Mouse (Mus musculus) kidney, postnatal 0 days (tissue): Measurements from ENCODE around the gene Pgc. TPM values are rescaled to one million over a fixed set of nuclear protein-coding genes. Genes with fewer than 3 reads are reported as not detected.

Experiments
- ATAC-seq: fragments of 200-750 bp; cut with Nextera tagmentation; replicated peaks from 2 replicates; pipeline ENCODE4 v1.8.0; 2017; ENCODE audit warnings: low read depth, moderate number of reproducible peaks, moderate TSS enrichment, moderate library complexity; ENCODE audit not compliant: low FRiP score
- DNase-seq: peaks from one replicate; pipeline ENCODE4 v3.0.0-alpha.2; 2016; ENCODE audit warnings: low spot score
- H3K27ac ChIP-seq: fragments of 300-500 bp; sonication (generic); 2 replicates; pipeline ENCODE4 v1.5.1; 2014; ENCODE audit warnings: mild to moderate bottlenecking
- H3K27me3 ChIP-seq: fragments of 300-500 bp; sonication (generic); 2 replicates; pipeline ENCODE4 v1.6.1; 2014; ENCODE audit warnings: low read length, mixed read lengths; ENCODE audit not compliant: insufficient read depth
- H3K36me3 ChIP-seq: fragments of 300-500 bp; sonication (generic); 2 replicates; pipeline ENCODE4 v1.6.1; 2014; ENCODE audit warnings: low read length, mixed read lengths; ENCODE audit not compliant: insufficient read depth
- H3K4me1 ChIP-seq: fragments of 300-500 bp; sonication (generic); replicated peaks from 2 replicates; pipeline ENCODE4 v1.6.1; 2014; ENCODE audit warnings: antibody characterized with exemption, low read length, mixed read lengths; ENCODE audit not compliant: insufficient read depth
- H3K4me2 ChIP-seq: fragments of 300-500 bp; sonication (generic); 2 replicates; pipeline ENCODE4 v1.6.1; 2014; ENCODE audit warnings: mild to moderate bottlenecking, low read length, moderate library complexity, mixed read lengths
- H3K4me3 ChIP-seq: fragments of 300-500 bp; sonication (generic); replicated peaks from 2 replicates; pipeline ENCODE4 v1.5.1; 2014; ENCODE audit warnings: low read depth, low read length
- H3K9ac ChIP-seq: fragments of 300-500 bp; sonication (generic); 2 replicates; pipeline ENCODE4 v1.6.1; 2014; ENCODE audit warnings: low read depth, low read length
- H3K9me3 ChIP-seq: fragments of 300-500 bp; sonication (generic); replicated peaks from 2 replicates; pipeline ENCODE4 v1.6.1; 2016; ENCODE audit warnings: low read length, inconsistent platforms, mixed read lengths
- CTCF ChIP-seq: IDR thresholded peaks from 2 replicates; pipeline ENCODE4 v1.5.1; 2016; ENCODE audit warnings: antibody characterized with exemption, low read depth, mild to moderate bottlenecking, moderate library complexity
- WGBS: fragments of 180-500 bp; shearing (Covaris S2); extraction: QIAGEN DNeasy Blood & Tissue Kit; methylation state at CpG from one replicate; pipeline ENCODE4 v1.1.7; 2014; 5-methylcytosine and 5-hydroxymethylcytosine counted together
- polyA plus RNA-seq: library from polyadenylated mRNA; unstranded; fragments of >200 nt; fragmentation: Nextera tagmentation; extraction: Ambion mirVana; gene quantifications from 2 replicates; pipeline ENCODE4 v1.2.1, GENCODE M21; 2015

The Pgc gene
- polyA plus RNA-seq, 1 experiment from 2014 or later, result 0.08 TPM

GRCm38 (mm10) chr17:47704692-47705091 is 21.9 kb upstream of the Pgc start:
- Histone ChIP-seq H3K27ac (no peak overlapping the region), H3K4me3 (no peak overlapping the region), H3K4me1 (no peaks in the 10 kb centered on the region), H3K27me3 (no peaks in the 10 kb centered on the region), H3K9me3 (no peaks in the 10 kb centered on the region), H3K36me3 (peaks cover 16% of the 10 kb centered on the region), H3K9ac (no peak overlapping the region), H3K4me2 (no peak overlapping the region)
- WGBS, result 86% methylated on average over 4 of the region's 4 CpGs
- no peak for ATAC-seq
- peak; percentile 24; the same call in 1 of the 2 replicates for TF ChIP-seq CTCF
- no peak for DNase-seq

GRCm38 (mm10) chr17:47706196-47706595 is 20.4 kb upstream of the Pgc start:
- H3K9ac ChIP-seq, result no peak overlapping the region
- no peak overlapping the region for H3K4me2 ChIP-seq
- DNase-seq (peak; percentile 46), ATAC-seq (no peak)
- H3K9me3 ChIP-seq, result no peaks in the 10 kb centered on the region
- H3K36me3 ChIP-seq, result peaks cover 15% of the 10 kb centered on the region
- no peak for TF ChIP-seq CTCF
- no peaks in the 10 kb centered on the region for H3K4me1 ChIP-seq
- 55% methylated on average over 1 of the region's 1 CpGs for WGBS
- H3K4me3 ChIP-seq, result no peak overlapping the region
- no peaks in the 10 kb centered on the region for H3K27me3 ChIP-seq
- no peak overlapping the region for H3K27ac ChIP-seq

- 70% methylated on average over 3 of the region's 3 CpGs for WGBS
- H3K9ac ChIP-seq, result no peak overlapping the region
- H3K4me3 ChIP-seq, result no peak overlapping the region
Observed at GRCm38 (mm10) chr17:47707961-47708360, 18.7 kb upstream of the Pgc start.

DNA sequence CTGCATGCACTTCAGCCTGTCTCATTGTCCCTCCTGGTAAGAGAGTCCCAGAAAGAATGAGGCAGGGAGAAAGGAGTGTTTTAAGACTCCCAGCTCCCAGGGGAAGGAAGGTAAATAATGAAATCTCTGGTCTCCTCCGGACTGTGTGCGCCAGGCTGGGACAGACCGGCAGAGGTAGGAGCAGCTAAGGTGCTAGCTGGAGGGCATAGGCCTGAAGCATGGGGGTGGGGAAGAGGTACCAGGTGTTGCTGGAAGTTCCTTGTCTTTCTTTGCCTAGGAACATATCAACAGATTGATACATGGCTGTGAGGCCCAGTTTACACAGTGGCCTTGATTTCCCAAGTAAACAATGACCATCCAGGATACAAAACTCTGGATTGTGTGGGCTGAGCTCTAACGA is 17.7 kb upstream of the Pgc start:
- Histone ChIP-seq H3K4me3 (no peak overlapping the region), H3K27me3 (no peaks in the 10 kb centered on the region), H3K9me3 (no peaks in the 10 kb centered on the region), H3K4me1 (no peaks in the 10 kb centered on the region), H3K36me3 (no peaks in the 10 kb centered on the region), H3K4me2 (no peak overlapping the region), H3K9ac (no peak overlapping the region), H3K27ac (no peak overlapping the region)
- DNase-seq (no peak), ATAC-seq (no peak)
- TF ChIP-seq CTCF, result no peak
- 40% methylated on average over 4 of the region's 4 CpGs for WGBS

More at GRCm38 (mm10) chr17:47707961-47708360, 18.7 kb upstream of the Pgc start:
- no peak for ATAC-seq
- no peak for TF ChIP-seq CTCF
- Histone ChIP-seq H3K9me3 (no peaks in the 10 kb centered on the region), H3K27ac (no peak overlapping the region), H3K27me3 (no peaks in the 10 kb centered on the region), H3K36me3 (0 out of 2 replicates have a peak, but pooled peaks cover 8% of the 10 kb centered on the region), H3K4me2 (no peak overlapping the region), H3K4me1 (no peaks in the 10 kb centered on the region)
- no peak for DNase-seq

- WGBS, result 80% methylated on average over 3 of the region's 3 CpGs
- H3K36me3 ChIP-seq, result no peaks in the 10 kb centered on the region
- H3K9ac ChIP-seq, result no peak overlapping the region
- no peak overlapping the region for H3K27ac ChIP-seq
- H3K27me3 ChIP-seq, result no peaks in the 10 kb centered on the region
- no peak overlapping the region for H3K4me3 ChIP-seq
- ATAC-seq (no peak), DNase-seq (no peak)
- TF ChIP-seq CTCF, result no peak
- no peaks in the 10 kb centered on the region for H3K9me3 ChIP-seq
- no peak overlapping the region for H3K4me2 ChIP-seq
- no peaks in the 10 kb centered on the region for H3K4me1 ChIP-seq
Observed at GRCm38 (mm10) chr17:47710036-47710435, 16.6 kb upstream of the Pgc start.

- H3K4me3 ChIP-seq, result no peak overlapping the region
- ATAC-seq, result no peak
- DNase-seq, result no peak
- no peaks in the 10 kb centered on the region for H3K27me3 ChIP-seq
- no peak for TF ChIP-seq CTCF
- no peak overlapping the region for H3K4me2 ChIP-seq
- no peaks in the 10 kb centered on the region for H3K9me3 ChIP-seq
- no peaks in the 10 kb centered on the region for H3K36me3 ChIP-seq
- H3K4me1 ChIP-seq, result no peaks in the 10 kb centered on the region
- 69% methylated on average over 6 of the region's 6 CpGs for WGBS
- H3K9ac ChIP-seq, result no peak overlapping the region
- H3K27ac ChIP-seq, result no peak overlapping the region
Observed at GRCm38 (mm10) chr17:47711883-47712282, 14.8 kb upstream of the Pgc start.

GRCm38 (mm10) chr17:47712889-47713571 is 13.6 kb upstream of the Pgc start:
- no peaks in the 10 kb centered on the region for H3K4me1 ChIP-seq
- H3K36me3 ChIP-seq, result no peaks in the 10 kb centered on the region
- no peaks in the 10 kb centered on the region for H3K27me3 ChIP-seq
- H3K9me3 ChIP-seq, result no peaks in the 10 kb centered on the region
- no peak for DNase-seq
- no peak overlapping the region for H3K9ac ChIP-seq
- 55% methylated on average over 22 of the region's 22 CpGs for WGBS
- TF ChIP-seq CTCF, result no peak
- H3K4me2 ChIP-seq, result no peak overlapping the region
- H3K4me3 ChIP-seq, result no peak overlapping the region
- no peak for ATAC-seq
- no peak overlapping the region for H3K27ac ChIP-seq
